Mouse (Mus musculus) cerebral cortex, adult 2 months (tissue): ENCODE data around the gene Blmh.

Experiments used
- WGBS: fragments of 180-500 bp; shearing (Covaris S2); methylation state at CpG from one replicate; pipeline ENCODE4 v1.1.7; 2018; 5-methylcytosine and 5-hydroxymethylcytosine counted together

The Blmh gene

DNA sequence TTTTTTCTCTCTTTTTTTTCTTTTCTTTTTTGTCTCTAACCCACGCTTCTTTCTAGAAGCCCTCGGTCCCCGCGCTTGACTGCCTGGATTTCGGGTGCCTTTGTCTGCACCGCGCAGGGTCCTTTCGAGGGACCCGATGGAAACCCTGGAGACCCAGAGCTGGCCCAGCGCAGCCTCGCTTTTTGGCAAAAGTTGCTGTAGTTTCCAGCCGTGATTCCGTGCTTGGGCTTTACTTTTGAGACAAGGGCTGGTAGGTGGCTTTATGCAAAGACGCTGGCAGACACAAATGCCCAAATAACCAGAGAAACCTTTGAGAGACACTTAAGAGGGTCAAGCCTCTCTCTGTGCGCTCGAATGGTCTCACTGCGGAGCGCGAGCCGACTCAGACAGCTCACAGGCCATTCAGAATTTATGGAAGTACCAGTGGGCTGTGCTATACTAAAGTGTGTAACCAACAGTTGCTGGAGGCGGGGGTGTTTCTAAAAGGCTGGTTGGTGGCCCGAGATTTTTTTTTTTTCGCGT lies 74.2 kb downstream of the Blmh start:
- 8% methylated on average over 24 of the region's 24 CpGs for WGBS

GRCm38 (mm10) chr11:77000741-77001140 lies 76.1 kb downstream of the Blmh start:
- 66% methylated on average over 5 of the region's 5 CpGs for WGBS

DNA sequence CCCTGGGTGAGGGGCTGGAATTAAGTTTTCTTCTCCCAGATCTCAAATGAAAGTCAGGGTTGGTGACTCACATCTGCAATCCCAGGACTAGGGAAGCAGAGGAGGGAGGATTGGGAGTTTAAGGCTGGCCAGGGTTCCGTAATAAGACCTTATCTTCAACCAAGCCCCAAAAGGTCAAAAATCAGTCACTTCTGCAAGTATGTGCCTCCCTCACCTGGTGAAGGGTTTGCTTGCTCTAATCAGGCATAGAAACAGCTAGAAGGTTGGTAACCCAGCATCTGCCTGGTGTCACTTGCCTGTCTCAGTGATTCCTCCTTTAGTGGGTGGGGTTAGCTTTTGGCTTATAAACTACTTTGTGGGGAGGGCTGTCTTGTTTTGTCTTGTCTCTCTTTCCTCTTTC lies 77.8 kb downstream of the Blmh start:
- 76% methylated on average over 1 of the region's 1 CpGs for WGBS

- 30% methylated on average over 4 of the region's 4 CpGs for WGBS
Measured at GRCm38 (mm10) chr11:77005881-77006280, 81.3 kb downstream of the Blmh start.

DNA sequence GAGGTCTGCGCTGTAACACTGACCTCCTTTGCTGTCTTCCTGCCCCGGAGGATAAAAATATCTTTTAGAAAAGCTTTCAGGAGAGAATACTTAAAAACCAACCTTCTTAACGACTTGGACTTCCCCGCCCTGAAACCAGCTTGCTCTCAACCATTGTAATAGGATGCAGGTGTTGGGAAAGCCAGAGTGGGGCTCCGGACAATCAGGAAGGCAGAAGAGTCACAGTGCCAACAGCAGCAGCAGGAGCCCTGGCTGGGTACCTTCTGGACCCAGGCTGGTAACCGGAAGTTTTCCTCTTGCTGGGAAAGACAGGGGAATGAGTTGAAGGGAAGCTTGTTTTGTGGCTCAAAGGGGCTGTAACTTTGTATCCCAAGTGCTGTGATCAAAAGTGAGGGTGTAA lies 82.0 kb downstream of the Blmh start:
- WGBS, result 24% methylated on average over 6 of the region's 6 CpGs

GRCm38 (mm10) chr11:77009069-77010025 lies 84.7 kb downstream of the Blmh start:
- WGBS, result 85% methylated on average over 16 of the region's 16 CpGs

DNA sequence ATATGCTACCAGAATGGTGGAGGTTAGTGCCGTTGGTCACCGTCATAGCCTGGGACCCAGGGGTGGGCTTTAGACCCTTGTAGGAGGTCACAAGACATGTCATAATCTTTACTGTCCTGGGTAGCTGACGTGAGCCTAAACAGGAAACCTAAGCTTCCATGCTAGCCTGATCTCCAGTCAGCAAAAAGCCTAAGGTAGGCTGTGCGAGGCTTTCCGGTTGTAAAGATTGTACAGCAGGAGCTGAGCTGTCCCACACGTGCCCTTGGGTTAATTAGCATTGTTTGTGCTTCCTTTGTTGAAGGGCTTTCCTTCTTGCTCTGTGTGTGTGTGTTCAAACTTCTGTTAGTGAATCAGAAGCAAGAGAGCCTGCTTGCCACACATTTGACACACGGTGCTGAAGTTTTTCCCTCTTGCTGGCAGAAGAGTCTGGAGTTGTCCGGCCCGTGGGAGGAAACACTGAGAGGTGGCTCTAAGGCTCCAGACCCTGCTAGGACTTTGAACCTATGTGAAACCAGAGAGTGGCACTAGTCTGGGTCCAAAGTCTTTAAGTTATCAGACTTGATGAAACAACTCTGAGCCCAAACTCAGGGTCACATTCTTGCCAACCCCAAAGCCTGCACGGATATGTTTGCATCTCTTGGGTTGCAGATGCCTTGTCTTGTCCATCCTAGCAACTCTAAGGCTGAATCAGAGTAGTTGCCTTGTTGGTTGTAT lies 86.3 kb downstream of the Blmh start:
- 82% methylated on average over 10 of the region's 10 CpGs for WGBS

GRCm38 (mm10) chr11:77018046-77018445 lies 93.4 kb downstream of the Blmh start:
- 90% methylated on average over 11 of the region's 11 CpGs for WGBS

DNA sequence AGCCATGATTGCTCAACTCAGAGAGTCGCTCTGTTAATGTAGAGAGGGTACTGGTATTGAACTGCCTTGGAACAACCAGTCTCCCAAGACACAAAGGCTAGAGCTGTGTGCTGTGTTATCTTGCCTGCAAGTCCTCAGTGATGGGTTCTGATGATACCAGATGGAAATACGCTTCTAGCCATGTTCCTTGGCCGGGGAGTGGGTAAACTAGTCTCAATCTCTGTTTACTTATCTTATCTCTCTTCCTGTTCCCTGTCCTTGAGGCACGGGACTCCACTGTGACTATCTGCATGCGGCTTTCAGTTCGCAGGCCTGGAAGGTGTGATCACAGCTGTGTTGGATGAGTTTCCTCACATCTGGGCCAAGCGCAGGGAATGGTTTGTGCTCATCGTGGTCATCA lies 94.9 kb downstream of the Blmh start:
- WGBS, result 77% methylated on average over 8 of the region's 8 CpGs

DNA sequence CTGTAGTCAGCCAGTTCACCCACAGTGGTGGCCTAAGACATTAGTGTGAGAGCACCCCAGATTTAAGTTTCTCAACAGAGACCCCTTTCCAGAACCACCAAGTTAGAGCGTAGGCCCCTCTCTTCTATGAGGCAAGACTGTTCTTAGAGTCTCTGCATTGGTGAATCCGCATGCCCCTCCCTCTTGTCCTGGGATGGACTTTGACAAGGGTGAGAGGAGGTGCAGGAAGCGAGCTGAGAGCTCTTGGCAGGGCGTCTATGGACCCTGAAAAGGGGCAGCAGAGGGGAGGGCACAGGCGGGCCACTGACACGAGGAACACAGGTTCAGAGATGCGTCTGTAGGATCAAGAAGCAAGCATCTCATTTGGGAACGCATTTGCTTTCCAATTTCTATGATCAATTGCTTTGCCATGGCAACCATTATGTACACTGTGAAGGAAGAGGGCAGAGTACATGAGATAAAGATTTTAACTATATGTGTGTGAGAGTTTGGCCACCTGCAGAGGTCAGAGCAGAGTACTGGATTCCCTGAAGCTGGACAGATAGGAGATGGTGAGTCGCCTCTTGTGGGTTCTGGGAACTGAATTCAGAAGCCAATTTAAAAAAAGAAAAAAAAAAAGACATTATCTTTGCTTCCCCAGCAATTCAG lies 97.3 kb downstream of the Blmh start:
- WGBS, result 80% methylated on average over 9 of the region's 9 CpGs

- 78% methylated on average over 3 of the region's 3 CpGs for WGBS
Measured at GRCm38 (mm10) chr11:77026559-77026958, 102.0 kb downstream of the Blmh start.

- WGBS, result 95% methylated on average over 3 of the region's 3 CpGs
Measured at GRCm38 (mm10) chr11:77028157-77028556, 103.5 kb downstream of the Blmh start.

- WGBS, result 80% methylated on average over 14 of the region's 14 CpGs
Measured at GRCm38 (mm10) chr11:77031151-77031934, 106.7 kb downstream of the Blmh start.
